Mouse (Mus musculus) heart, adult 2 months (tissue): Measurements from ENCODE around the gene Hcn2. TPM values are rescaled to one million over a fixed set of nuclear protein-coding genes. Genes with fewer than 3 reads are reported as not detected.
A peak's percentile ranks its signal among the peaks of the same experiment; 100 is the strongest.

Experiments
- DNase-seq, 2 experiments: peaks; one replicate each; pipeline ENCODE4 v3.0.0; 2021
- H3K27ac ChIP-seq: fragments of 200-600 bp; 2 replicates; pipeline ENCODE4 v1.8.1; 2022
- H3K27me3 ChIP-seq: fragments of 200-500 bp; 2 replicates; pipeline ENCODE4 v1.6.1; 2012; ENCODE audit warnings: mild to moderate bottlenecking, low read length, inconsistent platforms, mixed read lengths; ENCODE audit not compliant: control insufficient read depth, insufficient read depth
- H3K36me3 ChIP-seq: fragments of 200-500 bp; 2 replicates; pipeline ENCODE4 v1.6.1; 2012; ENCODE audit warnings: low read length, inconsistent platforms; ENCODE audit not compliant: control insufficient read depth, insufficient read depth
- H3K4me1 ChIP-seq: fragments of 200-500 bp; 2 replicates; pipeline ENCODE4 v1.6.1; 2011; ENCODE audit warnings: low read length; ENCODE audit not compliant: control insufficient read depth, insufficient read depth
- H3K4me3 ChIP-seq: fragments of 200-600 bp; 2 replicates; pipeline ENCODE4 v1.8.1; 2022
- H3K79me2 ChIP-seq: fragments of 200-500 bp; replicated peaks from 2 replicates; pipeline ENCODE4 v1.6.1; 2012; ENCODE audit warnings: mild to moderate bottlenecking, inconsistent platforms, low read length, moderate library complexity, mixed read lengths; ENCODE audit not compliant: control insufficient read depth, insufficient read depth
- H3K9ac ChIP-seq: fragments of 200-500 bp; 2 replicates; pipeline ENCODE4 v1.6.1; 2012; ENCODE audit warnings: low read depth, mild to moderate bottlenecking, control low read depth, inconsistent platforms, low read length, mixed read lengths
- CTCF ChIP-seq: fragments of 200-600 bp; IDR thresholded peaks from 2 replicates; pipeline ENCODE4 v1.8.1; 2022; ENCODE audit warnings: antibody characterized with exemption, mild to moderate bottlenecking, moderate library complexity
- EP300 ChIP-seq: fragments of 200-500 bp; IDR thresholded peaks from 2 replicates; pipeline ENCODE4 v1.6.1; 2011; ENCODE audit warnings: low read depth, low read length, control low read depth; ENCODE audit not compliant: insufficient read depth
- POLR2A ChIP-seq: fragments of 200-500 bp; IDR thresholded peaks from 2 replicates; pipeline ENCODE4 v1.6.1; 2011; ENCODE audit warnings: mild to moderate bottlenecking, low read depth, low read length, control low read depth; ENCODE audit not compliant: insufficient read depth
- WGBS: fragments of 180-500 bp; shearing (Covaris S2); methylation state at CpG from one replicate; pipeline ENCODE4 v1.1.7; 2018; 5-methylcytosine and 5-hydroxymethylcytosine counted together
- intact Hi-C: fragments of 180-260 bp; cut with DNase I; formaldehyde crosslinking; loops from one replicate; pipeline ENCODE4 v1.15.1; 2025
- polyA plus RNA-seq: library from polyadenylated mRNA; depleted of rRNA; stranded (reverse); fragments of >200 nt; gene quantifications from 2 replicates; pipeline ENCODE4 v1.2.3, GENCODE M21; 2012
- total RNA-seq, 2 experiments: library from RNA; stranded (reverse); gene quantifications; 2 replicates each; pipeline ENCODE4 v1.2.3; 2021

Gene Hcn2
- total and polyA plus RNA-seq, 3 experiments, result 17.0 to 33.5 (median 17.5) TPM

DNA sequence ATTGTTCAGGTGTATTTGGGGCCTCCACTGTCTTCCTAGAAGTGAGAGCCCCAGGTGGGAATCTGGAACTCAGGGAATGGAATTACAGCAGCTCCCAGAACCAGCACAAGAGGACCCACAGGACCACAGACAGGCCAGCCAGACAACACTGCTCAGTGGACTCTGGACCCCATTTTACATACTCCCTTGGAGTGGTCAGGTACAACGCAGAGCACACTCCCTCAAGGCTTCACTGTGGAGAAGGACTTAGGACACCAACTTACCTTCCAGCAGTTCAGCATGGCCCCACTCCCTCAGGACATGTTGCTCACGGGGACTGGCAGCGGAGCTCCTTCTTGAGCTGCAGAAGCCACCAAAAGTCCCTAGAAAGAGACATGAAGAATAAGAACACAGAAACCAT, 29.0 kb downstream of the Hcn2 start:
- no peak overlapping the region for H3K9ac ChIP-seq
- H3K79me2 ChIP-seq, result no peaks in the 10 kb centered on the region
- no peaks in the 10 kb centered on the region for H3K36me3 ChIP-seq
- no peak for TF ChIP-seq POLR2A
- no peak for TF ChIP-seq CTCF
- no peak for TF ChIP-seq EP300
- peaks cover 6% of the 10 kb centered on the region for H3K4me1 ChIP-seq
- peak overlapping the region; percentile 90; the same call in 1 of the 2 replicates for H3K4me3 ChIP-seq
- no peak overlapping the region for H3K27ac ChIP-seq
- intact Hi-C loops, result no loop called here
- 97% methylated on average over 3 of the region's 3 CpGs for WGBS
- no peak for DNase-seq
- H3K27me3 ChIP-seq, result no peaks in the 10 kb centered on the region

GRCm38 (mm10) chr10:79745898-79746773, 29.7 kb downstream of the Hcn2 start, which contains the start of gene Polrmt:
Gene Polrmt (minus strand): TSS chr10:79746581.
- H3K9ac ChIP-seq, result peak within 1 kb of the TSS; percentile 67
- no peaks in the 10 kb centered on the region for H3K36me3 ChIP-seq
- under 1% methylated on average over 38 of the region's 38 CpGs for WGBS
- no peaks in the 10 kb centered on the region for H3K79me2 ChIP-seq
- TF ChIP-seq EP300 (no peak), CTCF (peak; percentile 75), POLR2A (peak; percentile 74)
- no peaks in the 10 kb centered on the region for H3K27me3 ChIP-seq
- H3K27ac ChIP-seq, result peak within 1 kb of the TSS; percentile 78
- intact Hi-C loops, result loop anchor here (2.0 kb wide), 1 partner anchor 21 kb away; the partner anchor contains the start of gene Rnf126
- H3K4me3 ChIP-seq, result peak within 1 kb of the TSS; percentile 90
- H3K4me1 ChIP-seq, result peaks cover 6% of the 10 kb centered on the region
- peak; percentile 92 to 97 for DNase-seq

- intact Hi-C loops, result loop anchor here (2.0 kb wide), 1 partner anchor 20 kb away; the partner anchor contains the start of gene Rnf126
- 21% methylated on average over 6 of the region's 6 CpGs for WGBS
Observed at GRCm38 (mm10) chr10:79746774-79747151, 30.3 kb downstream of the Hcn2 start.

GRCm38 (mm10) chr10:79748496-79748895, 32.1 kb downstream of the Hcn2 start:
- no peak for DNase-seq
- 71% methylated on average over 6 of the region's 6 CpGs for WGBS
- H3K4me1 ChIP-seq, result peaks cover 6% of the 10 kb centered on the region
- TF ChIP-seq EP300 (no peak), CTCF (no peak), POLR2A (no peak)
- H3K27me3 ChIP-seq, result no peaks in the 10 kb centered on the region
- H3K79me2 ChIP-seq, result no peaks in the 10 kb centered on the region
- no peak overlapping the region for H3K4me3 ChIP-seq
- intact Hi-C loops, result no loop called here
- no peak overlapping the region for H3K27ac ChIP-seq
- H3K36me3 ChIP-seq, result no peaks in the 10 kb centered on the region
- H3K9ac ChIP-seq, result no peak overlapping the region

More at GRCm38 (mm10) chr10:79746774-79747151, 30.3 kb downstream of the Hcn2 start:
- Histone ChIP-seq H3K79me2 (no peaks in the 10 kb centered on the region), H3K36me3 (no peaks in the 10 kb centered on the region), H3K9ac (0 out of 2 replicates have a peak overlapping the region, but pooled peaks have one; percentile 17), H3K27ac (peak overlapping the region; percentile 23; the same call in 1 of the 2 replicates), H3K4me1 (peaks cover 6% of the 10 kb centered on the region), H3K27me3 (no peaks in the 10 kb centered on the region), H3K4me3 (peak overlapping the region; percentile 90)
- TF ChIP-seq POLR2A, result no peak
- TF ChIP-seq EP300, result no peak
- TF ChIP-seq CTCF, result no peak
- no peak for DNase-seq

GRCm38 (mm10) chr10:79754856-79755516, 38.6 kb downstream of the Hcn2 start, which contains the start of gene Fgf22:
Gene Fgf22 (plus strand): TSS chr10:79755076.
- DNase-seq, result peak; percentile 60 to 66
- H3K9ac ChIP-seq, result peak within 1 kb of the TSS; percentile 50
- H3K27ac ChIP-seq, result no peak within 1 kb of the TSS
- no peak for TF ChIP-seq CTCF
- TF ChIP-seq POLR2A, result no peak
- no peak for TF ChIP-seq EP300
- peak within 1 kb of the TSS; percentile 16 for H3K4me3 ChIP-seq
- WGBS, result 4% methylated on average over 36 of the region's 36 CpGs
- H3K4me1 ChIP-seq, result peaks cover 2% of the 10 kb centered on the region
- intact Hi-C loops, result no loop called here
- no peaks in the 10 kb centered on the region for H3K79me2 ChIP-seq
- H3K36me3 ChIP-seq, result no peaks in the 10 kb centered on the region
- no peaks in the 10 kb centered on the region for H3K27me3 ChIP-seq

DNA sequence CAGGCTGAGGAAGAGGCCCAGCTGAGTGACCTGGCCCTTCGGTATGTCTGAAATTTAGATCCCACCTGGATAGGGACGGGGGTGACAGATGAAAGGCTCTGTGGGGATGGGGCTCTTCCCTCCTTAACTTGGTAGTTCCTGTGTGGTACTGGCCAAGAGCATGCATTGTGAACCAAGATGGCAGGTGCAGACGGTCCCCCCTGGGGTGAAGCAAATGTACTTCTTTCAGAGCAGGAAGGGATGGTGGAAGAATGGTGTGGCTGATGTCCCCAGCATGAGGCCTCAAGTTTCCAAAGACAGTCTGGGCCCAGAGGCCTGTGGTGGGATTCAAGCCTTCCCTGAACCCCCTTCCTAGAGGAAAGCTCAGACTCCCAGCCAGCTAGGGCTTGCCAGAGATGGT, 39.4 kb downstream of the Hcn2 start:
- 87% methylated on average over 3 of the region's 3 CpGs for WGBS
- no peak overlapping the region for H3K27ac ChIP-seq
- peaks cover 2% of the 10 kb centered on the region for H3K4me1 ChIP-seq
- no peaks in the 10 kb centered on the region for H3K79me2 ChIP-seq
- no peaks in the 10 kb centered on the region for H3K36me3 ChIP-seq
- no peak overlapping the region for H3K9ac ChIP-seq
- no peaks in the 10 kb centered on the region for H3K27me3 ChIP-seq
- intact Hi-C loops, result no loop called here
- no peak for TF ChIP-seq POLR2A
- no peak for TF ChIP-seq EP300
- TF ChIP-seq CTCF, result no peak
- no peak overlapping the region for H3K4me3 ChIP-seq
- DNase-seq, result no peak
